Mouse (Mus musculus) MEL (cell line): ENCODE data around the gene Nup62. TPM values are rescaled to one million over a fixed set of nuclear protein-coding genes. Genes with fewer than 3 reads are reported as not detected.

Experiments
- DNase-seq: peaks from one replicate; pipeline ENCODE4 v3.0.0; 2011; ENCODE audit warnings: low read depth, low spot score
- H3K27ac ChIP-seq: 2 replicates; pipeline ENCODE4 v1.5.1; 2012; ENCODE audit warnings: low read depth, mild to moderate bottlenecking, control low read depth, low read length, moderate library complexity; ENCODE audit not compliant: control insufficient read depth
- H3K27me3 ChIP-seq, 2 experiments: fragments of 150-350 bp in 1 of 2; sonication (generic) in 1 of 2; 2 replicates each; pipeline ENCODE4 v1.6.1; 2012; ENCODE audit warnings: low read length in 2 of 2, mild to moderate bottlenecking in 2 of 2, improper control_type of control experiment in 1 of 2, moderate library complexity in 1 of 2; ENCODE audit not compliant: insufficient read depth in 2 of 2, control insufficient read depth in 1 of 2
- H3K36me3 ChIP-seq, 2 experiments: 2 replicates each; pipeline ENCODE4 v1.6.1; 2012 to 2014; ENCODE audit warnings: low read length in 2 of 2, improper control_type of control experiment in 1 of 2, inconsistent platforms in 1 of 2, mild to moderate bottlenecking in 1 of 2; ENCODE audit not compliant: insufficient read depth in 2 of 2, control insufficient read depth in 1 of 2
- H3K4me1 ChIP-seq, 2 experiments: fragments of 150-350 bp in 1 of 2; sonication (generic) in 1 of 2; 2 replicates each; pipeline ENCODE4 v1.6.1; 2012; ENCODE audit warnings: low read length in 2 of 2, improper control_type of control experiment in 1 of 2, mild to moderate bottlenecking in 1 of 2; ENCODE audit not compliant: insufficient read depth in 2 of 2, control insufficient read depth in 1 of 2
- H3K4me3 ChIP-seq, 2 experiments: fragments of 150-350 bp in 1 of 2; sonication (generic) in 1 of 2; 2 replicates each; pipeline ENCODE4 v1.5.1; 2012; ENCODE audit warnings: low read depth in 2 of 2, low read length in 2 of 2, mild to moderate bottlenecking in 2 of 2, moderate library complexity in 2 of 2, control low read depth in 1 of 2, improper control_type of control experiment in 1 of 2; ENCODE audit not compliant: control insufficient read depth in 1 of 2, insufficient read depth in 1 of 2
- H3K79me2 ChIP-seq: 2 replicates; pipeline ENCODE4 v1.6.1; 2012; ENCODE audit warnings: mild to moderate bottlenecking, low read length, moderate library complexity; ENCODE audit not compliant: control insufficient read depth, poor library complexity, insufficient read depth
- H3K9ac ChIP-seq: 2 replicates; pipeline ENCODE4 v1.6.1; 2012; ENCODE audit warnings: low read depth, mild to moderate bottlenecking, control low read depth, low read length, moderate library complexity; ENCODE audit not compliant: control insufficient read depth, poor library complexity, severe bottlenecking
- H3K9me3 ChIP-seq: fragments of 150-350 bp; sonication (generic); replicated peaks from 2 replicates; pipeline ENCODE4 v1.6.1; 2012; ENCODE audit warnings: mild to moderate bottlenecking, low read length, improper control_type of control experiment, moderate library complexity; ENCODE audit not compliant: insufficient read depth
- BHLHE40 ChIP-seq: IDR thresholded peaks from 2 replicates; pipeline ENCODE4 v1.6.1; 2012; ENCODE audit warnings: low read depth, mild to moderate bottlenecking, inconsistent platforms, low read length, improper control_type of control experiment, borderline replicate concordance
- CHD1 ChIP-seq: IDR thresholded peaks from 2 replicates; pipeline ENCODE4 v1.6.1; 2012; ENCODE audit warnings: low read depth, mild to moderate bottlenecking, inconsistent platforms, low read length, improper control_type of control experiment
- CHD2 ChIP-seq: IDR thresholded peaks from 2 replicates; pipeline ENCODE4 v1.6.1; 2011; ENCODE audit warnings: low read length, improper control_type of control experiment
- CTCF ChIP-seq, 3 experiments: IDR thresholded peaks in 2 of 3; conservative IDR thresholded peaks in 1 of 3; 2 replicates each; pipeline ENCODE4 v1.5.1; 2011 to 2012; ENCODE audit warnings: low read length in 3 of 3, low read depth in 2 of 3, mild to moderate bottlenecking in 2 of 3, improper control_type of control experiment in 1 of 3, inconsistent platforms in 1 of 3, mixed read lengths in 1 of 3, moderate library complexity in 1 of 3; ENCODE audit not compliant: control insufficient read depth in 1 of 3, insufficient read depth in 1 of 3, poor library complexity in 1 of 3, severe bottlenecking in 1 of 3
- ELF1 ChIP-seq: IDR thresholded peaks from 2 replicates; pipeline ENCODE4 v1.6.1; 2014; ENCODE audit warnings: low read depth, mild to moderate bottlenecking, inconsistent platforms, low read length, improper control_type of control experiment, moderate library complexity
- GABPA ChIP-seq: IDR thresholded peaks from 2 replicates; pipeline ENCODE4 v1.6.1; 2012; ENCODE audit warnings: low read depth, mild to moderate bottlenecking, inconsistent platforms, low read length, improper control_type of control experiment, moderate library complexity
- GATA1 ChIP-seq: IDR thresholded peaks from 2 replicates; pipeline ENCODE4 v1.6.1; 2011; ENCODE audit warnings: low read depth, low read length, improper control_type of control experiment
- JUND ChIP-seq: IDR thresholded peaks from 2 replicates; pipeline ENCODE4 v1.6.1; 2011; ENCODE audit warnings: low read depth, mild to moderate bottlenecking, improper control_type of control experiment, low read length
- KAT2A ChIP-seq: conservative IDR thresholded peaks from 2 replicates; pipeline ENCODE4 v1.6.1; 2012; ENCODE audit warnings: low read depth, low read length, improper control_type of control experiment, inconsistent platforms
- MAFK ChIP-seq: IDR thresholded peaks from 2 replicates; pipeline ENCODE4 v1.6.1; 2011; ENCODE audit warnings: low read depth, mild to moderate bottlenecking, low read length, improper control_type of control experiment, borderline replicate concordance
- MAZ ChIP-seq: IDR thresholded peaks from 2 replicates; pipeline ENCODE4 v1.6.1; 2012; ENCODE audit warnings: low read depth, mild to moderate bottlenecking, inconsistent platforms, low read length, improper control_type of control experiment
- MEF2A ChIP-seq: IDR thresholded peaks from 2 replicates; pipeline ENCODE4 v1.6.1; 2014; ENCODE audit warnings: low read depth, mild to moderate bottlenecking, inconsistent platforms, low read length, improper control_type of control experiment; ENCODE audit not compliant: poor library complexity, insufficient replicate concordance, severe bottlenecking; ENCODE audit errors: extremely low read depth
- MXI1 ChIP-seq: IDR thresholded peaks from 2 replicates; pipeline ENCODE4 v1.6.1; 2011; ENCODE audit warnings: mild to moderate bottlenecking, low read depth, low read length, improper control_type of control experiment
- MYB ChIP-seq: IDR thresholded peaks from 2 replicates; pipeline ENCODE4 v1.6.1; 2011; ENCODE audit warnings: mild to moderate bottlenecking, low read depth, low read length, improper control_type of control experiment
- NELFE ChIP-seq: IDR thresholded peaks from 2 replicates; pipeline ENCODE4 v1.6.1; 2011; ENCODE audit warnings: low read depth, low read length, improper control_type of control experiment
- NRF1 ChIP-seq: IDR thresholded peaks from 2 replicates; pipeline ENCODE4 v1.6.1; 2014; ENCODE audit warnings: low read depth, mild to moderate bottlenecking, inconsistent platforms, low read length, improper control_type of control experiment, moderate library complexity; ENCODE audit not compliant: poor library complexity, insufficient read depth, severe bottlenecking
- POLR2A ChIP-seq, 2 experiments: IDR thresholded peaks; 2 replicates each; pipeline ENCODE4 v1.6.1; 2011 to 2012; ENCODE audit warnings: low read length in 2 of 2, mild to moderate bottlenecking in 2 of 2, control low read depth in 1 of 2, improper control_type of control experiment in 1 of 2, low read depth in 1 of 2, moderate library complexity in 1 of 2; ENCODE audit not compliant: control insufficient read depth in 1 of 2, insufficient read depth in 1 of 2, poor library complexity in 1 of 2
- POLR2AphosphoS2 ChIP-seq: IDR thresholded peaks from 2 replicates; pipeline ENCODE4 v1.6.1; 2011; ENCODE audit warnings: low read length, improper control_type of control experiment
- POLR2AphosphoS5 ChIP-seq: IDR thresholded peaks from 2 replicates; pipeline ENCODE4 v1.6.1; 2012; ENCODE audit warnings: low read depth, borderline replicate concordance, mild to moderate bottlenecking, inconsistent platforms, low read length, moderate library complexity, mixed read lengths
- SIN3A ChIP-seq: IDR thresholded peaks from 2 replicates; pipeline ENCODE4 v1.6.1; 2012; ENCODE audit warnings: low read length, improper control_type of control experiment, inconsistent platforms
- SMC3 ChIP-seq: IDR thresholded peaks from 2 replicates; pipeline ENCODE4 v1.6.1; 2011; ENCODE audit warnings: low read depth, low read length, improper control_type of control experiment
- TAL1 ChIP-seq: IDR thresholded peaks from 2 replicates; pipeline ENCODE4 v1.6.1; 2012; ENCODE audit warnings: mild to moderate bottlenecking, inconsistent platforms, low read length, moderate library complexity, mixed read lengths
- TBP ChIP-seq: IDR thresholded peaks from 2 replicates; pipeline ENCODE4 v1.8.0; 2011; ENCODE audit warnings: low read depth, low read length, improper control_type of control experiment
- TCF12 ChIP-seq: IDR thresholded peaks from 2 replicates; pipeline ENCODE4 v1.6.1; 2014; ENCODE audit warnings: low read depth, mild to moderate bottlenecking, inconsistent platforms, low read length, improper control_type of control experiment, moderate library complexity
- UBTF ChIP-seq: IDR thresholded peaks from 2 replicates; pipeline ENCODE4 v1.6.1; 2012; ENCODE audit warnings: low read depth, mild to moderate bottlenecking, inconsistent platforms, low read length, improper control_type of control experiment, moderate library complexity, borderline replicate concordance; ENCODE audit not compliant: insufficient read depth
- USF1 ChIP-seq: IDR thresholded peaks from 2 replicates; pipeline ENCODE4 v1.6.1; 2014; ENCODE audit warnings: low read depth, mild to moderate bottlenecking, inconsistent platforms, low read length, improper control_type of control experiment, moderate library complexity
- ZC3H11A ChIP-seq: IDR thresholded peaks from 2 replicates; pipeline ENCODE4 v1.6.1; 2012; ENCODE audit warnings: low read depth, mild to moderate bottlenecking, inconsistent platforms, low read length, improper control_type of control experiment
- ZKSCAN1 ChIP-seq: IDR thresholded peaks from 2 replicates; pipeline ENCODE4 v1.6.1; 2012; ENCODE audit warnings: low read depth, mild to moderate bottlenecking, inconsistent platforms, low read length, improper control_type of control experiment, moderate library complexity
- ZMIZ1 ChIP-seq: IDR thresholded peaks from 2 replicates; pipeline ENCODE4 v1.6.1; 2012; ENCODE audit warnings: low read depth, mild to moderate bottlenecking, inconsistent platforms, low read length, improper control_type of control experiment, moderate library complexity
- polyA plus RNA-seq, 2 experiments: library from polyadenylated mRNA; stranded (reverse) in 1 of 2; unstranded in 1 of 2; fragments of >175 nt in 1 of 2; fragments of >200 nt in 1 of 2; gene quantifications; 2 replicates each; pipeline versions ENCODE4 v1.2.1 to v1.2.4; 2012; ENCODE audit warnings: low replicate concordance in 2 of 2, low read depth in 1 of 2; ENCODE audit not compliant: insufficient read length in 2 of 2, insufficient read depth in 1 of 2, missing spikeins in 1 of 2
- total RNA-seq: library from RNA; depleted of rRNA; stranded (reverse); fragments of 300-350 nt; gene quantifications from 2 replicates; pipeline ENCODE4 v1.2.3, GENCODE M21; 2012

The Nup62 gene
- total and polyA plus RNA-seq, 3 experiments, result 136 to 235 TPM; not detected in 1

DNA sequence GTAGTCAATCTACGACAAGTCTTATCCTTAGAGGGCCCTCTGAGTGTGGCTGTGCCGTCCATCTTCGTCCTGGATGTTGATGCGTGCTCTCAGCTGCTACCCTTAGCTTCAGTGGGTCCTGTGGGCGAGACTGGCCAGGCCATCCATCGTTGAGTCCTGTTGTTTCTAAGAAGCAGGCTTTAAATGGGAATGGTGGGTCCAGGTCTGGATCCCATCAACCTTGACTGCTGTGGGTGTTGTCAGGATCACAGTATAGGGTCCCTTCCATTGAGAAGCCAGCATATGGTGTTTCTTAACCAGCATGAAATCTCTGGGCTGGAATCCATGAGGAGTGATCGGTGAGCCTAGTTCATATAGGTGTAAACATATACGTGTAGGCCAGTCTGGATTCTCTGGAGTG lies 35.8 kb upstream of the Nup62 start:
- Histone ChIP-seq H3K36me3 (no peaks in the 10 kb centered on the region), H3K27ac (no peak overlapping the region), H3K4me1 (no peaks in the 10 kb centered on the region), H3K4me3 (no peak overlapping the region), H3K9me3 (no peaks in the 10 kb centered on the region), H3K79me2 (no peaks in the 10 kb centered on the region), H3K27me3 (no peaks in the 10 kb centered on the region), H3K9ac (no peak overlapping the region)
- no peak for DNase-seq
- no peak for TF ChIP-seq UBTF
- no peak for TF ChIP-seq SIN3A
- no peak for TF ChIP-seq CHD2
- no peak for TF ChIP-seq ZKSCAN1
- no peak for TF ChIP-seq SMC3
- no peak for TF ChIP-seq NELFE
- no peak for TF ChIP-seq POLR2AphosphoS5
- TF ChIP-seq CTCF (IDR thresholded peaks at IDR 0.05 in 2 of 3, conservative IDR thresholded peaks at IDR 0.05 in 1 of 3; ENCODE audit: control insufficient read depth in 1 of 3, insufficient read depth in 1 of 3, low read depth in 2 of 3, low read length in 3 of 3, poor library complexity in 1 of 3, severe bottlenecking in 1 of 3), result no peak
- no peak for TF ChIP-seq KAT2A
- TF ChIP-seq TBP, result no peak
- no peak for TF ChIP-seq ELF1
- TF ChIP-seq ZC3H11A, result no peak
- no peak for TF ChIP-seq TCF12
- no peak for TF ChIP-seq GATA1
- TF ChIP-seq CHD1, result no peak
- TF ChIP-seq TAL1, result no peak
- TF ChIP-seq MAFK, result no peak
- TF ChIP-seq NRF1, result no peak
- no peak for TF ChIP-seq USF1
- TF ChIP-seq ZMIZ1, result no peak

DNA sequence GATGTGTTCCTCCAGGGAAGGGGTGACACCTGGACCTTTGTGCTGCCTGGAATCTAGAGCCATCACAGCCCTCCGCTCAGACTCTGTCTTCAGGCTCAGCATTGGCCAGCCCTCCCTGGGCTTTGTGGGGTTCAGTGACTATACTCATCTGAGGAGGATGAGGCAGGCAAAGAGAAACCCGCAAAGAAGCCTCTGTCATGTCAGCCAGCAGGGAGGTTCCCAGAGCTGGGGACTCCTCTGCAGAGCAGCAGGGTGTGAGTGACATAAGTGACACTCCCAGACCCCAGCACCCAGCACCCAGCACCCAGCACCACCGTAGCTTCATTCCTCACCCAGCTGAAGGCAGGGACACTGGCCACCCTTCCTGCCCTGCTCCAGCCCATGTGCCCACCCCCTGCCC lies 26.4 kb upstream of the Nup62 start:
- Histone ChIP-seq H3K79me2 (no peaks in the 10 kb centered on the region), H3K9me3 (no peaks in the 10 kb centered on the region), H3K9ac (no peak overlapping the region)
- no peak for TF ChIP-seq JUND
- TF ChIP-seq MAFK, result no peak
- TF ChIP-seq GABPA, result no peak
- TF ChIP-seq POLR2AphosphoS2, result no peak
- no peak for TF ChIP-seq MYB
- TF ChIP-seq POLR2A (IDR thresholded peaks at IDR 0.05; ENCODE audit: control insufficient read depth in 1 of 2, insufficient read depth in 1 of 2, low read depth in 1 of 2, low read length in 2 of 2, poor library complexity in 1 of 2), result no peak
- no peak for TF ChIP-seq MXI1
- no peak for TF ChIP-seq CHD2
- no peak for TF ChIP-seq TAL1
- TF ChIP-seq BHLHE40, result no peak
- no peak for TF ChIP-seq USF1
- TF ChIP-seq MAZ, result no peak
- TF ChIP-seq POLR2AphosphoS5, result no peak
- no peak for TF ChIP-seq KAT2A
- TF ChIP-seq MEF2A, result no peak
- TF ChIP-seq TCF12, result no peak
- TF ChIP-seq, all 39 proteins: peak for 0
- Histone ChIP-seq H3K4me3 (no peak overlapping the region), H3K27ac (no peak overlapping the region), H3K36me3 (no peaks in the 10 kb centered on the region), H3K4me1 (no peaks in the 10 kb centered on the region), H3K27me3 (peaks cover 0 to 6% of the 10 kb centered on the region in 2 experiments; a peak in 2 of 4 replicates)
- no peak for DNase-seq
